Mouse (Mus musculus): ENCODE data around the gene Ndufa4.
"Not testable (repeated sequence)": the region's sequence is repeated elsewhere in the genome, so short reads cannot be mapped to it uniquely, and the experiment has no call there.

DNA sequence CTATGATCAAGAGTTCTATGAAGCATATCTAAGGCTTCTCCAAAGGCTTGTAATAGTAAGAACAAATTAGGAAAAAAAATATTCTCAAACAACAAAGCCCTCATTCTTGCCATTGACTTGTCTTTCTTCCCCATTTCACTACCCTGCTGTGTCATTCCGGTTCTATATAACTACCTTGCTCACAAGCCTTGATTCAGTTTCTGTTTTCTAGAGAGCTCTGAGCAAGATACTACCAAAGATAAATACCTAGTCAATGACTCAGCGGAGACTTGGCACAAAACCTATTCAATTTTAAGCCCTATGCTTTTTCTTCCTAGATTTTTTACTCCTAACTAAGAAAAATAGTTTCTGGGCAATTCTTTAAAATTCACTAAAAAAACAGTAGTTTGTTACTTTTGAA, 31.9 kb downstream of the Ndufa4 start:
- not testable (repeated sequence) for TF ChIP-seq POLR2A (IDR thresholded peaks at IDR 0.05; ENCODE audit: insufficient read length, low read depth); MAX (IDR thresholded peaks at IDR 0.05; ENCODE audit: low read depth)
